Mouse (Mus musculus): ENCODE data around the gene Pax7. TPM values are rescaled to one million over a fixed set of nuclear protein-coding genes. Genes with fewer than 3 reads are reported as not detected.

Pax7 gene
- polyA plus RNA-seq, 1 experiment: 0.37 TPM

DNA sequence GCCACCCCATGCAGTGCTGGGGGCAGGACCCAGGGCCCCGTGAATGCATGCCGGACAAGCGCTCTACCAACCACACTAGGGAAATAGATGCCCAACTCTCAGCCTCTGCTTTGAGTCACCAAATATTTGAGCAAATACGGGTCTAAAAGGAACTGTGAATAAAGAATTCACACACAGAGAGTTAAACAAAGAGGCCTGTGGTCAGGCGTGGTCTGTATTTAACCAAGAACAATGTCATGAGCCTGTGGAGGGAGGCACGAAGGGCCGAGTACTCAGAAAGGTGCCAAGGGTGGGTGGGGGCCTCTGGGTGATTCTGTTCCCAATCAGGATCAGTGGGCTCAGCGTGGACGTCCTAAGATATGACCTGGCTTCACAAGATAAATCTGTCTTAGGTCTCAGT lies 145.3 kb downstream of the Pax7 start:
- Histone ChIP-seq H3K4me3 (no peak overlapping the region), H3K79me2 (ENCODE audit: control insufficient read depth, insufficient read depth) (no peaks in the 10 kb centered on the region), H3K36me3 (ENCODE audit: control insufficient read depth, insufficient read depth) (no peaks in the 10 kb centered on the region), H3K4me2 (ENCODE audit: low read depth) (no peak overlapping the region), H3K27me3 (ENCODE audit: control insufficient read depth, insufficient read depth, insufficient read length) (no peaks in the 10 kb centered on the region), H3ac (ENCODE audit: control insufficient read depth, insufficient read length) (no peak overlapping the region)
- TF ChIP-seq E2F4 (IDR thresholded peaks at IDR 0.05; ENCODE audit: insufficient read depth): no peak
- no peak for TF ChIP-seq POLR2A (IDR thresholded peaks at IDR 0.05; ENCODE audit: insufficient read length, low read depth)
- TF ChIP-seq REST (IDR thresholded peaks at IDR 0.05; ENCODE audit: insufficient read depth, insufficient read length): no peak
- TF ChIP-seq TCF12 (IDR thresholded peaks at IDR 0.05; ENCODE audit: insufficient read depth, poor library complexity, severe bottlenecking): no peak
- TF ChIP-seq SRF (IDR thresholded peaks at IDR 0.05; ENCODE audit: control insufficient read depth, insufficient read length, low read depth): no peak
- TF ChIP-seq USF1 (IDR thresholded peaks at IDR 0.05; ENCODE audit: low read depth): no peak
- TF ChIP-seq TCF3 (IDR thresholded peaks at IDR 0.05; ENCODE audit: insufficient read length, low read depth): no peak

Other genes starting within 250 kb of the Pax7 start
- gene Gm21969, start 230.3 kb downstream of the Pax7 start, polyA plus RNA-seq (2012; fragmentation: generic; extraction: Trizol): 0.06 TPM
- 12.0 TPM for gene Aldh4a1, start 210.7 kb downstream of the Pax7 start, polyA plus RNA-seq (2012; fragmentation: generic; extraction: Trizol)
- 1.00 TPM for gene Tas1r2, start 180.0 kb downstream of the Pax7 start, polyA plus RNA-seq (2012; fragmentation: generic; extraction: Trizol)
- gene Klhdc7a, start 134.5 kb upstream of the Pax7 start, polyA plus RNA-seq (2012; fragmentation: generic; extraction: Trizol): not detected

Data from myocyte (in vitro differentiated cells).